Mouse (Mus musculus): ENCODE data around the gene Flt1. TPM values are rescaled to one million over a fixed set of nuclear protein-coding genes. Genes with fewer than 3 reads are reported as not detected.

The Flt1 gene
- total RNA-seq, 2 experiments from 2014 or later: 31.7 to 34.7 TPM

- DNase-seq (ENCODE audit: low spot score in 2 of 2): no peak
- TF ChIP-seq CTCF (conservative IDR thresholded peaks at IDR 0.05): no peak
- Histone ChIP-seq H3K4me3 (no peak overlapping the region), H3K27ac (no peak overlapping the region)
Measured at GRCm38 (mm10) chr5:147532031-147532430, 193.8 kb downstream of the Flt1 start.

GRCm38 (mm10) chr5:147527788-147528187 is 198.0 kb downstream of the Flt1 start:
- no peak for TF ChIP-seq CTCF (conservative IDR thresholded peaks at IDR 0.05)
- H3K27ac ChIP-seq: no peak overlapping the region
- H3K4me3 ChIP-seq: no peak overlapping the region
- DNase-seq (ENCODE audit: low spot score in 2 of 2): no peak

- H3K4me3 ChIP-seq: no peak overlapping the region
- no peak for TF ChIP-seq CTCF (conservative IDR thresholded peaks at IDR 0.05)
- H3K27ac ChIP-seq: no peak overlapping the region
- no peak for DNase-seq (ENCODE audit: low spot score in 2 of 2)
Measured at GRCm38 (mm10) chr5:147527006-147527405, 198.8 kb downstream of the Flt1 start.

Other genes starting within 250 kb of the Flt1 start
- 100 to 1,000 TPM; 143 to 148 TPM for gene Pomp, start 134.4 kb upstream of the Flt1 start, total RNA-seq (2021)
- 1 to 10 TPM; 7.7 to 8.0 TPM for gene Slc46a3, start 168.8 kb upstream of the Flt1 start, total RNA-seq (2021)
- gene Mtus2, start 231.3 kb upstream of the Flt1 start, total RNA-seq (2021): 10 to 100 TPM; 32.5 to 36.0 TPM